Mouse (Mus musculus) midbrain, embryonic 15.5 days (tissue): Measurements from ENCODE around the gene Ajuba. TPM values are rescaled to one million over a fixed set of nuclear protein-coding genes. Genes with fewer than 3 reads are reported as not detected.

Experiments used
- ATAC-seq: fragments of 200-750 bp; cut with Nextera tagmentation; replicated peaks from 2 replicates; pipeline ENCODE4 v1.8.0; 2017; ENCODE audit warnings: moderate TSS enrichment
- H3K27ac ChIP-seq: fragments of 300-500 bp; sonication (generic); 2 replicates; pipeline ENCODE4 v1.5.1; 2015; ENCODE audit warnings: mild to moderate bottlenecking, inconsistent platforms
- H3K27me3 ChIP-seq: fragments of 300-500 bp; sonication (generic); replicated peaks from 2 replicates; pipeline ENCODE4 v1.6.1; 2015; ENCODE audit warnings: inconsistent platforms
- H3K36me3 ChIP-seq: fragments of 300-500 bp; sonication (generic); replicated peaks from 2 replicates; pipeline ENCODE4 v1.6.1; 2015; ENCODE audit warnings: inconsistent platforms
- H3K4me1 ChIP-seq: fragments of 300-500 bp; sonication (generic); 2 replicates; pipeline ENCODE4 v1.6.1; 2015; ENCODE audit warnings: inconsistent platforms
- H3K4me2 ChIP-seq: fragments of 300-500 bp; sonication (generic); 2 replicates; pipeline ENCODE4 v1.6.1; 2015; ENCODE audit warnings: inconsistent platforms, mild to moderate bottlenecking, moderate library complexity
- H3K4me3 ChIP-seq: fragments of 300-500 bp; sonication (generic); 2 replicates; pipeline ENCODE4 v1.5.1; 2015; ENCODE audit warnings: mild to moderate bottlenecking, inconsistent platforms
- H3K9ac ChIP-seq: fragments of 300-500 bp; sonication (generic); 2 replicates; pipeline ENCODE4 v1.6.1; 2015; ENCODE audit warnings: mild to moderate bottlenecking, inconsistent platforms
- H3K9me3 ChIP-seq: fragments of 300-500 bp; sonication (generic); 2 replicates; pipeline ENCODE4 v1.6.1; 2016; ENCODE audit warnings: inconsistent platforms
- WGBS: fragments of 180-500 bp; shearing (Covaris S2); methylation state at CpG from one replicate; pipeline ENCODE4 v1.1.7; 2015; ENCODE audit warnings: mixed read lengths; 5-methylcytosine and 5-hydroxymethylcytosine counted together
- polyA plus RNA-seq: library from polyadenylated mRNA; unstranded; fragments of >200 nt; fragmentation: Nextera tagmentation; extraction: Ambion mirVana; gene quantifications from 2 replicates; pipeline ENCODE4 v1.2.1, GENCODE M21; 2015

Ajuba gene
- polyA plus RNA-seq, 1 experiment from 2014 or later, result 8.7 TPM

GRCm38 (mm10) chr14:54607226-54607625 lies 29.9 kb upstream of the Ajuba start:
- WGBS, result 46% methylated on average over 8 of the region's 8 CpGs
- no peak overlapping the region for H3K27ac ChIP-seq
- peaks cover 19% of the 10 kb centered on the region for H3K4me1 ChIP-seq
- H3K4me2 ChIP-seq, result no peak overlapping the region
- no peak overlapping the region for H3K9ac ChIP-seq
- H3K9me3 ChIP-seq, result no peaks in the 10 kb centered on the region
- no peaks in the 10 kb centered on the region for H3K36me3 ChIP-seq
- H3K27me3 ChIP-seq, result no peaks in the 10 kb centered on the region
- ATAC-seq, result no peak
- no peak overlapping the region for H3K4me3 ChIP-seq

GRCm38 (mm10) chr14:54605752-54606321 lies 28.5 kb upstream of the Ajuba start, which contains the start of gene 4931414P19Rik:
Gene 4931414P19Rik (minus strand): TSS chr14:54605993.
- H3K36me3 ChIP-seq, result no peaks in the 10 kb centered on the region
- peak within 1 kb of the TSS; percentile 48 for H3K4me3 ChIP-seq
- H3K27ac ChIP-seq, result peak within 1 kb of the TSS; percentile 81
- no peaks in the 10 kb centered on the region for H3K27me3 ChIP-seq
- peak; percentile 13; the same call in 1 of the 2 replicates for ATAC-seq
- peak within 1 kb of the TSS; percentile 35 for H3K9ac ChIP-seq
- H3K9me3 ChIP-seq, result no peaks in the 10 kb centered on the region
- H3K4me1 ChIP-seq, result peaks cover 20% of the 10 kb centered on the region
- WGBS, result under 1% methylated on average over 32 of the region's 39 CpGs
- peak within 1 kb of the TSS; percentile 72 for H3K4me2 ChIP-seq

GRCm38 (mm10) chr14:54603686-54604085 lies 26.3 kb upstream of the Ajuba start:
- 85% methylated on average over 8 of the region's 8 CpGs for WGBS
- peak overlapping the region; percentile 50 for H3K4me3 ChIP-seq
- H3K27me3 ChIP-seq, result no peaks in the 10 kb centered on the region
- H3K4me2 ChIP-seq, result peak overlapping the region; percentile 46
- H3K9ac ChIP-seq, result no peak overlapping the region
- no peak for ATAC-seq
- H3K27ac ChIP-seq, result peak overlapping the region; percentile 92
- no peaks in the 10 kb centered on the region for H3K36me3 ChIP-seq
- H3K9me3 ChIP-seq, result no peaks in the 10 kb centered on the region
- H3K4me1 ChIP-seq, result peaks cover 20% of the 10 kb centered on the region

GRCm38 (mm10) chr14:54603038-54603654 lies 25.8 kb upstream of the Ajuba start:
- H3K27ac ChIP-seq, result peak overlapping the region; percentile 92
- ATAC-seq, result peak; percentile 99
- no peaks in the 10 kb centered on the region for H3K27me3 ChIP-seq
- peak overlapping the region; percentile 50 for H3K4me3 ChIP-seq
- H3K36me3 ChIP-seq, result no peaks in the 10 kb centered on the region
- peak overlapping the region; percentile 46 for H3K4me2 ChIP-seq
- H3K9ac ChIP-seq, result peak overlapping the region; percentile 59
- peaks cover 20% of the 10 kb centered on the region for H3K4me1 ChIP-seq
- WGBS, result under 1% methylated on average over 46 of the region's 46 CpGs
- no peaks in the 10 kb centered on the region for H3K9me3 ChIP-seq

- WGBS, result 31% methylated on average over 4 of the region's 4 CpGs
Measured at GRCm38 (mm10) chr14:54602613-54603012, 25.3 kb upstream of the Ajuba start.

GRCm38 (mm10) chr14:54601601-54602000 lies 24.2 kb upstream of the Ajuba start:
- Histone ChIP-seq H3K4me3 (no peak overlapping the region), H3K4me2 (no peak overlapping the region), H3K9ac (no peak overlapping the region), H3K4me1 (peaks cover 20% of the 10 kb centered on the region), H3K27ac (no peak overlapping the region), H3K27me3 (no peaks in the 10 kb centered on the region), H3K36me3 (no peaks in the 10 kb centered on the region), H3K9me3 (no peaks in the 10 kb centered on the region)
- ATAC-seq, result no peak
- WGBS, result 82% methylated on average over 2 of the region's 2 CpGs

More at GRCm38 (mm10) chr14:54602613-54603012, 25.3 kb upstream of the Ajuba start:
- Histone ChIP-seq H3K27me3 (no peaks in the 10 kb centered on the region), H3K4me2 (peak overlapping the region; percentile 46), H3K36me3 (no peaks in the 10 kb centered on the region), H3K27ac (peak overlapping the region; percentile 92), H3K4me1 (peaks cover 20% of the 10 kb centered on the region), H3K4me3 (peak overlapping the region; percentile 50), H3K9ac (peak overlapping the region; percentile 59; the same call in 1 of the 2 replicates), H3K9me3 (no peaks in the 10 kb centered on the region)
- peak; percentile 27; the same call in 1 of the 2 replicates for ATAC-seq

- Histone ChIP-seq H3K4me2 (no peak overlapping the region), H3K4me1 (no peaks in the 10 kb centered on the region), H3K9me3 (no peaks in the 10 kb centered on the region), H3K36me3 (no peaks in the 10 kb centered on the region), H3K4me3 (no peak overlapping the region), H3K27ac (no peak overlapping the region), H3K27me3 (no peaks in the 10 kb centered on the region), H3K9ac (no peak overlapping the region)
- no peak for ATAC-seq
- WGBS, result 80% methylated on average over 7 of the region's 7 CpGs
Measured at GRCm38 (mm10) chr14:54597084-54597483, 19.7 kb upstream of the Ajuba start.

GRCm38 (mm10) chr14:54594631-54595414 lies 17.5 kb upstream of the Ajuba start:
- no peaks in the 10 kb centered on the region for H3K9me3 ChIP-seq
- ATAC-seq, result 0 out of 2 replicates have a peak, but pooled peaks have one; percentile 22
- no peaks in the 10 kb centered on the region for H3K36me3 ChIP-seq
- 0 out of 2 replicates have a peak overlapping the region, but pooled peaks have one; percentile 34 for H3K27ac ChIP-seq
- no peak overlapping the region for H3K9ac ChIP-seq
- H3K4me3 ChIP-seq, result no peak overlapping the region
- no peak overlapping the region for H3K4me2 ChIP-seq
- H3K27me3 ChIP-seq, result no peaks in the 10 kb centered on the region
- no peaks in the 10 kb centered on the region for H3K4me1 ChIP-seq
- 62% methylated on average over 28 of the region's 28 CpGs for WGBS

GRCm38 (mm10) chr14:54594055-54594454 lies 16.7 kb upstream of the Ajuba start:
- H3K4me2 ChIP-seq, result no peak overlapping the region
- no peak overlapping the region for H3K4me3 ChIP-seq
- H3K27ac ChIP-seq, result no peak overlapping the region
- no peaks in the 10 kb centered on the region for H3K36me3 ChIP-seq
- no peaks in the 10 kb centered on the region for H3K9me3 ChIP-seq
- H3K4me1 ChIP-seq, result no peaks in the 10 kb centered on the region
- no peak for ATAC-seq
- WGBS, result 98% methylated on average over 3 of the region's 3 CpGs
- H3K9ac ChIP-seq, result no peak overlapping the region
- H3K27me3 ChIP-seq, result no peaks in the 10 kb centered on the region

- Histone ChIP-seq H3K36me3 (no peaks in the 10 kb centered on the region), H3K27ac (no peak overlapping the region; the same call in 1 of the 2 replicates), H3K4me1 (no peaks in the 10 kb centered on the region), H3K27me3 (no peaks in the 10 kb centered on the region), H3K9ac (no peak overlapping the region), H3K4me2 (no peak overlapping the region), H3K4me3 (no peak overlapping the region), H3K9me3 (no peaks in the 10 kb centered on the region)
- 78% methylated on average over 10 of the region's 10 CpGs for WGBS
- no peak for ATAC-seq
Measured at GRCm38 (mm10) chr14:54592319-54592934, 15.1 kb upstream of the Ajuba start.

GRCm38 (mm10) chr14:54591056-54591455 lies 13.7 kb upstream of the Ajuba start:
- no peaks in the 10 kb centered on the region for H3K4me1 ChIP-seq
- no peak overlapping the region for H3K27ac ChIP-seq
- WGBS, result 90% methylated on average over 16 of the region's 16 CpGs
- H3K9ac ChIP-seq, result no peak overlapping the region
- no peak overlapping the region for H3K4me3 ChIP-seq
- no peaks in the 10 kb centered on the region for H3K9me3 ChIP-seq
- H3K36me3 ChIP-seq, result no peaks in the 10 kb centered on the region
- no peaks in the 10 kb centered on the region for H3K27me3 ChIP-seq
- H3K4me2 ChIP-seq, result no peak overlapping the region
- no peak for ATAC-seq
